Mouse (Mus musculus) intestine, postnatal 0 days (tissue): Measurements from ENCODE around the gene Prdm16. TPM values are rescaled to one million over a fixed set of nuclear protein-coding genes. Genes with fewer than 3 reads are reported as not detected.
A peak's percentile ranks its signal among the peaks of the same experiment; 100 is the strongest.

Source experiments
- ATAC-seq: fragments of 200-750 bp; cut with Nextera tagmentation; 2 replicates; pipeline ENCODE4 v1.8.0; 2017; ENCODE audit warnings: mild to moderate bottlenecking, moderate TSS enrichment, moderate library complexity
- H3K27ac ChIP-seq: fragments of 300-500 bp; sonication (generic); 2 replicates; pipeline ENCODE4 v1.5.1; 2014; ENCODE audit warnings: mild to moderate bottlenecking, low read depth, low read length, moderate library complexity
- H3K27me3 ChIP-seq: fragments of 300-500 bp; sonication (generic); replicated peaks from 2 replicates; pipeline ENCODE4 v1.6.1; 2014; ENCODE audit warnings: low read length, mixed read lengths; ENCODE audit not compliant: control insufficient read depth, insufficient read depth
- H3K36me3 ChIP-seq: fragments of 300-500 bp; sonication (generic); 2 replicates; pipeline ENCODE4 v1.6.1; 2014; ENCODE audit warnings: mild to moderate bottlenecking, moderate library complexity; ENCODE audit not compliant: control insufficient read depth, insufficient read depth
- H3K4me1 ChIP-seq: fragments of 300-500 bp; sonication (generic); replicated peaks from 2 replicates; pipeline ENCODE4 v1.6.1; 2014; ENCODE audit warnings: antibody characterized with exemption, low read length, mixed read lengths; ENCODE audit not compliant: control insufficient read depth, insufficient read depth
- H3K4me2 ChIP-seq: fragments of 300-500 bp; sonication (generic); replicated peaks from 2 replicates; pipeline ENCODE4 v1.6.1; 2014; ENCODE audit warnings: low read depth, mild to moderate bottlenecking, moderate library complexity
- H3K4me3 ChIP-seq: fragments of 300-500 bp; sonication (generic); 2 replicates; pipeline ENCODE4 v1.5.1; 2014; ENCODE audit warnings: low read depth, low read length
- H3K9ac ChIP-seq: fragments of 300-500 bp; sonication (generic); 2 replicates; pipeline ENCODE4 v1.6.1; 2014; ENCODE audit warnings: mild to moderate bottlenecking, low read depth, low read length
- H3K9me3 ChIP-seq: fragments of 300-500 bp; sonication (generic); 2 replicates; pipeline ENCODE4 v1.6.1; 2016; ENCODE audit warnings: mixed run types; ENCODE audit not compliant: control insufficient read depth
- CTCF ChIP-seq: sonication (generic); IDR thresholded peaks from 2 replicates; pipeline ENCODE4 v1.5.1; 2016; ENCODE audit warnings: low read depth, mild to moderate bottlenecking, control low read depth, antibody characterized with exemption, moderate library complexity
- WGBS: fragments of 180-500 bp; shearing (Covaris S2); extraction: QIAGEN DNeasy Blood & Tissue Kit; methylation state at CpG from one replicate; pipeline ENCODE4 v1.1.7; 2014; 5-methylcytosine and 5-hydroxymethylcytosine counted together
- polyA plus RNA-seq: library from polyadenylated mRNA; unstranded; fragments of >200 nt; fragmentation: Nextera tagmentation; extraction: Ambion mirVana; gene quantifications from 2 replicates; pipeline ENCODE4 v1.2.1, GENCODE M21; 2015

The Prdm16 gene
- 8.7 and 9.0 TPM in 2 replicates for polyA plus RNA-seq

DNA sequence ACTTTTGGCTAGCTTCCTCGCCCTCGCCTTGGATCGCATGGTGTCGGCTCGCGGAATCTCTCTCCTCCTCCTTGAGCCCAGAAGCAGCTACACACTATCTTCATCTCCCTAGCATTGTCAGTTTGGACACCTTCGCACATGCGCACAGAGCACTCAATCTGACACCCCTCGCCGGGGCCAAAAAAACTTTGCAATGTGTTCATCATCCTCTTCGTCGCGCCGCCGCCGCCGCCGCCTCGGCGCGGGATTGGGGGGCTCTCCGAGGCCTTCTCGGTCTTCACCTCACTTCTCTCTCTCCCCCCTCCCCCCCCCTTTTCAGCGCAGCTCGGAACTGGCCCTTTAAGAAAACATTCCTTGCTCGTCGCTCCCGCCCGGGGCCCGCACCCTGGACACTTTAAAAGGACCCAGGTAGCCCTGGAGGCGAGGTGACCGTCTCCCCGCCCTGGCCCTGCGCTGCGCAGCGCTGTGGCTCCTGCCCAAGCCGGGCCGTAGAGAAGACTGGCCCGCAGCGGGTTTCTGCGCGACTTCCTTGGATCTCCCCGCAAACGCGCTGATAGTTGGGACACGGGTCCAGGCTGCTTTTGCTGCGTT, at the start of gene Prdm16:
Prdm16 (minus strand) TSS at position 153 of the 591 bp plus-strand sequence.
- Histone ChIP-seq H3K9ac (peak within 1 kb of the TSS; percentile 63), H3K4me2 (peak within 1 kb of the TSS; percentile 92), H3K36me3 (no peaks in the 10 kb centered on the region), H3K9me3 (no peaks in the 10 kb centered on the region), H3K4me1 (no peaks in the 10 kb centered on the region), H3K4me3 (peak within 1 kb of the TSS; percentile 82), H3K27ac (peak within 1 kb of the TSS; percentile 87), H3K27me3 (peaks cover 79% of the 10 kb centered on the region)
- under 1% methylated on average over 47 of the region's 47 CpGs for WGBS
- TF ChIP-seq CTCF: no peak
- ATAC-seq: peak; percentile 57

DNA sequence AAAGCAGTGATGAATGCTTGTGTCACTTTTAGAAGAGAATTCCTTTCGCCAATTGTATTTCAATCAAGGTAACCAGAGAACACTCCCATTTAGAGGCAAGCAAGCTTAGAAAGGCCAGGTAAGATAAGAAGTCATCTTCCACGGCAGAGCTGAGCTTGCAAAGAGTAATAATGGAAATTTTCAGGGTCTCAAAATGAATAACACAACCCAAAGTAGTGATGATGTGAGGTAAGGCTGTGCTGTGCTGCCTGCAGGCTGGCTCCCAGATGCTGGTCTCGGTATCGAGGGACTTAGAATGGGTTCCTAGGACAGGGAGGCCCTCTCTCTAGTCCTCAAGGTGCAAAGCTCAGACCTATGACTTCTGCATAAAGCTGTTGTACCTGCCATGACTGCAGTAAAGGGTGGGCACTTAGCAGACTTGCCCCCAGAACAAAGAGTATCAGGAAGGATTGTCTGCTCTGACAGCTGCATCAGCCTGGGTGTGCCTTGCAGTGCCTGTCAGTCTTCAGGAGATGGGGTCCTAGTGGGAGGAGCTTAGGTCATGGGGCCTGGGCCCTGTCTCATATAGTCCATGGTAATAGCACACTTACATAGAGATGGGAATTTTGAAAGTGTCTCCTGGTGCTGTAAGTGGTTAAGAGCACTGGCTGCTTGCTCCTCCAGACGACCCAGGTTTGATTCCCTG, 46.5 kb upstream of the Prdm16 start:
- Histone ChIP-seq H3K9ac (no peak overlapping the region), H3K27ac (no peak overlapping the region), H3K9me3 (no peaks in the 10 kb centered on the region), H3K4me3 (no peak overlapping the region), H3K4me1 (no peaks in the 10 kb centered on the region), H3K36me3 (no peaks in the 10 kb centered on the region), H3K4me2 (no peak overlapping the region), H3K27me3 (no peaks in the 10 kb centered on the region; the same call in 1 of the 2 replicates)
- no peak for TF ChIP-seq CTCF
- no peak for ATAC-seq
- 70% methylated on average over 5 of the region's 5 CpGs for WGBS

DNA sequence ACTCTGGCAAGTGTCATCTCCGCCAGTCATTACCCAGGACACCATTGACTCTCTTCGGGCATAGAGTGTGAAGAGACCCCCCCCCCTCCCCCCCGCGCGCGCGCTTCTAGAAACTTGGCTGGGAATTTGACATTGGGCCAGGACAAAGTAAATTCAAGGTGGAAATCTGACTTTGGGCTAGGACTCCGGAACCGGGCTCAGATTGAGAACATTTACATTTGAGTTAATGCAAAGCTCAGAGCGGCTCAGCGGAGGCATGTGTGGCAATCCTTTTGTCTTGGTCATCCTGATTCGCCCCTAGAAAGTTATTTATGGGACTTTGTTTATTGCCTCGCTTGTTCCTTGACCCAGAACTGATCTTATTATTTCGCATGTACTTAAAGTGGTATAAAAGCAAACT, 45.6 kb upstream of the Prdm16 start:
- Histone ChIP-seq H3K27ac (no peak overlapping the region), H3K36me3 (no peaks in the 10 kb centered on the region), H3K4me1 (no peaks in the 10 kb centered on the region), H3K9ac (no peak overlapping the region), H3K27me3 (no peaks in the 10 kb centered on the region; the same call in 1 of the 2 replicates), H3K4me3 (no peak overlapping the region), H3K4me2 (no peak overlapping the region), H3K9me3 (no peaks in the 10 kb centered on the region)
- ATAC-seq: no peak
- no peak for TF ChIP-seq CTCF
- WGBS: 63% methylated on average over 14 of the region's 14 CpGs

DNA sequence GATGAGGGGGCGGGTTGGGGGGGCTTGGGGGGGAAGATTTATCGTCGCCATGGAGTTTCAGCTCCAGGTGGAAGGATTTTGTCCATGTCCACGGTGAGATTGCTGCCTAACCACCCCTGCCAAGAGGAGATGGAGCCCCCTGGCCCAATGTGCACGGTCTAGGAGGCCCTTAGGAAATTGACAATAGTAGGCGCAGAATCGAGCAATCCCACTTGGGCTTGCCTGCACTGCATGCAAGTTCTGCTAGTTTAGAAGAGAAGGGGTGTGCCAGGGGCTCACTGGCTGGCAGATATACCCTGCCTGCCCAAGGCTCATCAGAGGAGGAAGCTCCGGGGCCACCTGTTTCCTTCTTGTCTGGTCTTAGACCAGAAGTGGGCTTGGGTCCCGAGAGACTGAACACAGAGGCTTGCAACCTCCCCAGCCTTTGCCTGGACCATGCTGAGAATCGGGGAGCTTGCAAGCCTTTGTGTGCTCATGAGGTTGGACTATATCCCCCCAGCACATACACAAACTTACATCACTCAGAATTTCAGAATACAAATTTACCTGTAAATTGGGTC, 38.8 kb upstream of the Prdm16 start:
- H3K27ac ChIP-seq: no peak overlapping the region
- no peak for TF ChIP-seq CTCF
- peaks cover 4% of the 10 kb centered on the region; the same call in 1 of the 2 replicates for H3K27me3 ChIP-seq
- H3K36me3 ChIP-seq: no peaks in the 10 kb centered on the region
- H3K4me1 ChIP-seq: no peaks in the 10 kb centered on the region
- 72% methylated on average over 10 of the region's 10 CpGs for WGBS
- H3K9me3 ChIP-seq: no peaks in the 10 kb centered on the region
- H3K9ac ChIP-seq: no peak overlapping the region
- H3K4me3 ChIP-seq: no peak overlapping the region
- ATAC-seq: no peak
- no peak overlapping the region for H3K4me2 ChIP-seq

DNA sequence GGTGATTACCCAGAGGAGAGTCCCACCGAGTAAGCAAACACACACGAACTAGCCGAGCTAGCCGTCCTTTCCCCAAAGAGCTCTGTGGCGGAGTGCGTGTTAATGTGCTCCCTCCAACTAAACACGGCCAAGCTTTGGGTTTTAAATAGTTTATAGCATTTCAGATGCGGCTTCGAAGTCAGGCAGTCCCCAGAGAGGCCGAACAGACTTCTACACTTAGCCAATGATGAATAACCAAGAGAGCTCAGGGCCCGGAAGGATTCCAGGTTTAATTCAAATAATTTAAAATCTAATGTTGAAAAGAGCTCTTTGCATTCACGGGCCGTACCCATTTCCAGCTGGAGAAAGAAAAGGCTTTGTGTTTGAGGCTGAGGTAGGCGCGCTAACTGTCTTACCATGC, 38.3 kb upstream of the Prdm16 start:
- TF ChIP-seq CTCF: no peak
- H3K4me2 ChIP-seq: no peak overlapping the region
- 42% methylated on average over 15 of the region's 15 CpGs for WGBS

DNA sequence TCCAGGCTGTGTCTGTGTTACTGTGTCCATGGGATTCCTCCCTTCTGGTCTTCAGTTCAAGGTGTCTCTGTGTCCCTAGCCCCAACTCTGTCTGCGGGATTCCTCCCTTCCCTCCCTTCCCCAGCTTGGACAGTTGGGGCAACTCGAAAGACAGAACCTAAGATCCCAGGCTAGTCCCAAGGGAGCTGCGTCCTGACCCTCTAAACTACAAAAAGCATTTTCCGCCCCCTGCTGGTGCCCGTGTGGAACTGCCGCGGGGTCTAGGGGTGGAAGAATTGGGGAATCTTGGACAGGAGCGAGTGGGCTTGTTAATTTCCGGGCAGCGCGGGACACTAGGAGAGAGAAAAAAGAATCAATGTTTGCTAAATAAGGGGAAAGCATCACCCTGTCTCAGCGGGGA, 37.9 kb upstream of the Prdm16 start:
- H3K27me3 ChIP-seq: peaks cover 4% of the 10 kb centered on the region; the same call in 1 of the 2 replicates
- TF ChIP-seq CTCF: peak; percentile 87
- H3K36me3 ChIP-seq: no peaks in the 10 kb centered on the region
- no peak overlapping the region for H3K4me2 ChIP-seq
- no peak overlapping the region for H3K27ac ChIP-seq
- no peaks in the 10 kb centered on the region for H3K4me1 ChIP-seq
- no peak for ATAC-seq
- 5% methylated on average over 12 of the region's 12 CpGs for WGBS
- H3K9ac ChIP-seq: no peak overlapping the region
- no peaks in the 10 kb centered on the region for H3K9me3 ChIP-seq
- H3K4me3 ChIP-seq: no peak overlapping the region

More for the DNA sequence above, 38.3 kb upstream of the Prdm16 start:
- Histone ChIP-seq H3K9me3 (no peaks in the 10 kb centered on the region), H3K36me3 (no peaks in the 10 kb centered on the region), H3K4me1 (no peaks in the 10 kb centered on the region), H3K27ac (no peak overlapping the region), H3K27me3 (peaks cover 4% of the 10 kb centered on the region; the same call in 1 of the 2 replicates), H3K9ac (no peak overlapping the region), H3K4me3 (no peak overlapping the region)
- no peak for ATAC-seq
